Mouse (Mus musculus) bone marrow macrophage, adult 2 months (primary cell): ENCODE measurements around the gene Zp3r. TPM values are rescaled to one million over a fixed set of nuclear protein-coding genes. Genes with fewer than 3 reads are reported as not detected.
"Not testable (repeated sequence)": the region's sequence is repeated elsewhere in the genome, so short reads cannot be mapped to it uniquely, and the experiment has no call there.

Experiments used
- H3K27ac ChIP-seq: 2 replicates; pipeline ENCODE4 v1.5.1; 2012; ENCODE audit warnings: low read depth, low read length; ENCODE audit not compliant: insufficient read depth
- H3K4me1 ChIP-seq: 2 replicates; pipeline ENCODE4 v1.6.1; 2012; ENCODE audit warnings: low read length; ENCODE audit not compliant: control insufficient read depth, insufficient read depth
- H3K4me3 ChIP-seq: 2 replicates; pipeline ENCODE4 v1.5.1; 2012; ENCODE audit warnings: mild to moderate bottlenecking, low read length, moderate library complexity; ENCODE audit not compliant: insufficient read depth
- CTCF ChIP-seq: IDR thresholded peaks from 2 replicates; pipeline ENCODE4 v1.5.1; 2012; ENCODE audit warnings: low read depth, mild to moderate bottlenecking, low read length, moderate library complexity
- POLR2A ChIP-seq: IDR thresholded peaks from 2 replicates; pipeline ENCODE4 v1.6.1; 2012; ENCODE audit warnings: mild to moderate bottlenecking, low read depth, low read length, borderline replicate concordance
- polyA plus RNA-seq: library from polyadenylated mRNA; stranded (reverse); fragments of >200 nt; gene quantifications from 2 replicates; pipeline ENCODE4 v1.2.4, GENCODE M21; 2012; ENCODE audit not compliant: missing spikeins, insufficient read depth, insufficient read length

Zp3r gene
- polyA plus RNA-seq = not detected in 2 replicates

- Histone ChIP-seq H3K27ac (no peak within 1 kb of the TSS), H3K4me1 (no peaks in the 10 kb centered on the region), H3K4me3 (no peak within 1 kb of the TSS)
- TF ChIP-seq CTCF = no peak
- no peak for TF ChIP-seq POLR2A
These were observed at the start of gene Zp3r for GRCm38 (mm10) chr1:130629521-130629920. Gene Zp3r (minus strand): TSS chr1:130629621.

- TF ChIP-seq POLR2A = no peak
- TF ChIP-seq CTCF = no peak
- Histone ChIP-seq H3K4me3 (no peak overlapping the region), H3K4me1 (peaks cover 3% of the 10 kb centered on the region; the same call in 1 of the 2 replicates), H3K27ac (no peak overlapping the region)
These were observed 49.1 kb upstream of the Zp3r start for GRCm38 (mm10) chr1:130678551-130678950.

- H3K27ac ChIP-seq, H3K4me1 ChIP-seq, H3K4me3 ChIP-seq: not testable (repeated sequence)
These were observed 34.2 kb upstream of the Zp3r start for GRCm38 (mm10) chr1:130663576-130663975.

- Histone ChIP-seq H3K27ac (no peak within 1 kb of the TSS), H3K4me1 (no peaks in the 10 kb centered on the region), H3K4me3 (no peak within 1 kb of the TSS)
- TF ChIP-seq POLR2A (no peak), CTCF (no peak)
These were observed 32.0 kb upstream of the Zp3r start, which contains the start of gene C4bp for GRCm38 (mm10) chr1:130661454-130661853. Gene C4bp (minus strand): TSS chr1:130661632.

GRCm38 (mm10) chr1:130659641-130660040, 30.2 kb upstream of the Zp3r start:
- H3K27ac ChIP-seq, H3K4me1 ChIP-seq, H3K4me3 ChIP-seq: not testable (repeated sequence)

- Histone ChIP-seq H3K4me3 (no peak overlapping the region), H3K27ac (no peak overlapping the region), H3K4me1 (no peaks in the 10 kb centered on the region)
- no peak for TF ChIP-seq POLR2A
- no peak for TF ChIP-seq CTCF
These were observed 14.7 kb upstream of the Zp3r start for GRCm38 (mm10) chr1:130644103-130644502.

- Histone ChIP-seq H3K4me3 (no peak overlapping the region), H3K27ac (no peak overlapping the region), H3K4me1 (no peaks in the 10 kb centered on the region)
- TF ChIP-seq CTCF (no peak), POLR2A (no peak)
These were observed 11.5 kb upstream of the Zp3r start for GRCm38 (mm10) chr1:130640967-130641366.

- Histone ChIP-seq H3K4me1 (no peaks in the 10 kb centered on the region), H3K4me3 (no peak overlapping the region), H3K27ac (no peak overlapping the region)
- TF ChIP-seq POLR2A (no peak), CTCF (peak; percentile 73)
These were observed 4.5 kb upstream of the Zp3r start for GRCm38 (mm10) chr1:130633761-130634410.

GRCm38 (mm10) chr1:130633316-130633715, 3.9 kb upstream of the Zp3r start:
- H3K27ac ChIP-seq = no peak overlapping the region
- no peak for TF ChIP-seq POLR2A
- TF ChIP-seq CTCF = no peak
- H3K4me3 ChIP-seq = no peak overlapping the region

GRCm38 (mm10) chr1:130596291-130596690, 33.1 kb downstream of the Zp3r start:
- no peaks in the 10 kb centered on the region for H3K4me1 ChIP-seq
- no peak for TF ChIP-seq CTCF
- TF ChIP-seq POLR2A = no peak
- H3K27ac ChIP-seq = no peak overlapping the region
- no peak overlapping the region for H3K4me3 ChIP-seq

More at GRCm38 (mm10) chr1:130633316-130633715, 3.9 kb upstream of the Zp3r start:
- no peaks in the 10 kb centered on the region for H3K4me1 ChIP-seq

- TF ChIP-seq POLR2A = no peak
- no peak for TF ChIP-seq CTCF
- Histone ChIP-seq H3K4me1 (no peaks in the 10 kb centered on the region), H3K27ac (no peak overlapping the region), H3K4me3 (no peak overlapping the region)
These were observed 40.8 kb downstream of the Zp3r start for GRCm38 (mm10) chr1:130588659-130589058.
